Mouse (Mus musculus) intestine, embryonic 14.5 days (tissue): ENCODE data around the gene Parp6. TPM values are rescaled to one million over a fixed set of nuclear protein-coding genes. Genes with fewer than 3 reads are reported as not detected.

Experiments
- ATAC-seq: fragments of 200-750 bp; cut with Nextera tagmentation; replicated peaks from 2 replicates; pipeline ENCODE4 v1.8.0; 2017; ENCODE audit warnings: low read depth, moderate number of reproducible peaks, moderate TSS enrichment, moderate library complexity; ENCODE audit not compliant: low FRiP score, low TSS enrichment
- DNase-seq: peaks from one replicate; pipeline ENCODE4 v3.0.0-alpha.2; 2018; ENCODE audit warnings: low spot score
- H3K27ac ChIP-seq: fragments of 300-500 bp; sonication (generic); 2 replicates; pipeline ENCODE4 v1.5.1; 2014; ENCODE audit warnings: low read depth, mild to moderate bottlenecking, control low read depth
- H3K27me3 ChIP-seq: fragments of 300-500 bp; sonication (generic); replicated peaks from 2 replicates; pipeline ENCODE4 v1.6.1; 2014; ENCODE audit warnings: low read length, control low read depth; ENCODE audit not compliant: control insufficient read depth, insufficient read depth
- H3K36me3 ChIP-seq: fragments of 300-500 bp; sonication (generic); 2 replicates; pipeline ENCODE4 v1.6.1; 2014; ENCODE audit warnings: low read length, control low read depth; ENCODE audit not compliant: control insufficient read depth, insufficient read depth
- H3K4me1 ChIP-seq: fragments of 300-500 bp; sonication (generic); replicated peaks from 2 replicates; pipeline ENCODE4 v1.6.1; 2014; ENCODE audit warnings: low read length, control low read depth, mixed read lengths; ENCODE audit not compliant: control insufficient read depth, insufficient read depth
- H3K4me2 ChIP-seq: fragments of 300-500 bp; sonication (generic); 2 replicates; pipeline ENCODE4 v1.6.1; 2014; ENCODE audit warnings: low read length
- H3K4me3 ChIP-seq: fragments of 300-500 bp; sonication (generic); 2 replicates; pipeline ENCODE4 v1.5.1; 2014; ENCODE audit warnings: low read depth, low read length, control low read depth, mixed read lengths
- H3K9ac ChIP-seq: fragments of 300-500 bp; sonication (generic); 2 replicates; pipeline ENCODE4 v1.6.1; 2014; ENCODE audit warnings: mild to moderate bottlenecking, low read length
- H3K9me3 ChIP-seq: fragments of 300-500 bp; sonication (generic); 2 replicates; pipeline ENCODE4 v1.6.1; 2016; ENCODE audit warnings: low read length, control low read depth; ENCODE audit not compliant: control insufficient read depth
- WGBS: fragments of 180-500 bp; shearing (Covaris S2); extraction: QIAGEN DNeasy Blood & Tissue Kit; methylation state at CpG from one replicate; pipeline ENCODE4 v1.1.7; 2014; 5-methylcytosine and 5-hydroxymethylcytosine counted together
- polyA plus RNA-seq: library from polyadenylated mRNA; unstranded; fragments of >200 nt; fragmentation: Nextera tagmentation; extraction: Ambion mirVana; gene quantifications from 2 replicates; pipeline ENCODE4 v1.2.1, GENCODE M21; 2014

The Parp6 gene
- 35.3 and 36.9 TPM in 2 replicates for polyA plus RNA-seq

GRCm38 (mm10) chr9:59616622-59617306, at the start of gene Parp6:
Parp6 (plus strand) TSS chr9:59617284.
- Histone ChIP-seq H3K4me2 (peak within 1 kb of the TSS; percentile 62), H3K9me3 (no peaks in the 10 kb centered on the region), H3K36me3 (0 out of 2 replicates have a peak, but pooled peaks cover under 1% of the 10 kb centered on the region), H3K27ac (peak within 1 kb of the TSS; percentile 69), H3K27me3 (no peaks in the 10 kb centered on the region), H3K9ac (peak within 1 kb of the TSS; percentile 73), H3K4me3 (peak within 1 kb of the TSS; percentile 68), H3K4me1 (peaks cover 8% of the 10 kb centered on the region; the same call in 1 of the 2 replicates)
- DNase-seq (peak; percentile 96), ATAC-seq (peak; percentile 100)
- under 1% methylated on average over 36 of the region's 36 CpGs for WGBS

GRCm38 (mm10) chr9:59571852-59572251, 45.2 kb upstream of the Parp6 start:
- 79% methylated on average over 2 of the region's 2 CpGs for WGBS
- Histone ChIP-seq H3K36me3 (no peaks in the 10 kb centered on the region), H3K4me3 (no peak overlapping the region), H3K4me2 (no peak overlapping the region), H3K27ac (no peak overlapping the region), H3K9me3 (no peaks in the 10 kb centered on the region), H3K9ac (no peak overlapping the region), H3K27me3 (0 out of 2 replicates have a peak, but pooled peaks cover 4% of the 10 kb centered on the region), H3K4me1 (no peaks in the 10 kb centered on the region)
- DNase-seq: no peak
- no peak for ATAC-seq

GRCm38 (mm10) chr9:59577401-59577800, 39.7 kb upstream of the Parp6 start:
- WGBS: 18% methylated on average over 13 of the region's 13 CpGs
- ATAC-seq (no peak), DNase-seq (no peak)
- no peaks in the 10 kb centered on the region for H3K9me3 ChIP-seq
- H3K9ac ChIP-seq: no peak overlapping the region
- H3K27me3 ChIP-seq: peaks cover 14% of the 10 kb centered on the region; the same call in 1 of the 2 replicates
- H3K27ac ChIP-seq: no peak overlapping the region
- H3K4me1 ChIP-seq: no peaks in the 10 kb centered on the region
- H3K4me3 ChIP-seq: peak overlapping the region; percentile 22
- peak overlapping the region; percentile 52 for H3K4me2 ChIP-seq
- no peaks in the 10 kb centered on the region for H3K36me3 ChIP-seq

- Histone ChIP-seq H3K27ac (no peak within 1 kb of the TSS), H3K4me3 (peak within 1 kb of the TSS; percentile 22), H3K4me2 (peak within 1 kb of the TSS; percentile 52), H3K36me3 (no peaks in the 10 kb centered on the region), H3K27me3 (peaks cover 14% of the 10 kb centered on the region; the same call in 1 of the 2 replicates), H3K9ac (no peak within 1 kb of the TSS), H3K9me3 (no peaks in the 10 kb centered on the region), H3K4me1 (no peaks in the 10 kb centered on the region)
- ATAC-seq: peak; percentile 98
- WGBS: under 1% methylated on average over 59 of the region's 61 CpGs
- peak; percentile 99 for DNase-seq
Observed at GRCm38 (mm10) chr9:59577844-59578504, 39.1 kb upstream of the Parp6 start, which contains the start of gene Celf6. Celf6 (plus strand) TSS chr9:59577917.

GRCm38 (mm10) chr9:59578505-59578867, 38.6 kb upstream of the Parp6 start:
- WGBS: under 1% methylated on average over 19 of the region's 20 CpGs
- peak; percentile 63; the same call in 1 of the 2 replicates for ATAC-seq

GRCm38 (mm10) chr9:59584871-59585308, 32.2 kb upstream of the Parp6 start:
- no peaks in the 10 kb centered on the region for H3K36me3 ChIP-seq
- H3K4me3 ChIP-seq: peak overlapping the region; percentile 26; the same call in 1 of the 2 replicates
- no peaks in the 10 kb centered on the region for H3K9me3 ChIP-seq
- peak overlapping the region; percentile 39 for H3K9ac ChIP-seq
- peak overlapping the region; percentile 58 for H3K4me2 ChIP-seq
- 1% methylated on average over 13 of the region's 13 CpGs for WGBS
- 0 out of 2 replicates have a peak, but pooled peaks cover 2% of the 10 kb centered on the region for H3K27me3 ChIP-seq
- DNase-seq (peak; percentile 85), ATAC-seq (peak; percentile 77; the same call in 1 of the 2 replicates)
- no peaks in the 10 kb centered on the region for H3K4me1 ChIP-seq
- no peak overlapping the region for H3K27ac ChIP-seq

More at GRCm38 (mm10) chr9:59578505-59578867, 38.6 kb upstream of the Parp6 start:
- Histone ChIP-seq H3K27me3 (peaks cover 14% of the 10 kb centered on the region; the same call in 1 of the 2 replicates), H3K4me3 (peak overlapping the region; percentile 22), H3K27ac (no peak overlapping the region), H3K36me3 (no peaks in the 10 kb centered on the region), H3K9ac (no peak overlapping the region), H3K4me1 (no peaks in the 10 kb centered on the region), H3K9me3 (no peaks in the 10 kb centered on the region), H3K4me2 (peak overlapping the region; percentile 52)
- no peak for DNase-seq

- no peaks in the 10 kb centered on the region for H3K36me3 ChIP-seq
- DNase-seq: no peak
- H3K27ac ChIP-seq: no peak overlapping the region
- no peak overlapping the region for H3K4me2 ChIP-seq
- H3K9ac ChIP-seq: no peak overlapping the region
- H3K27me3 ChIP-seq: 0 out of 2 replicates have a peak, but pooled peaks cover 2% of the 10 kb centered on the region
- no peaks in the 10 kb centered on the region for H3K9me3 ChIP-seq
- 61% methylated on average over 5 of the region's 5 CpGs for WGBS
- no peak for ATAC-seq
- no peak overlapping the region for H3K4me3 ChIP-seq
- no peaks in the 10 kb centered on the region for H3K4me1 ChIP-seq
Observed at GRCm38 (mm10) chr9:59588252-59588651, 28.8 kb upstream of the Parp6 start.

GRCm38 (mm10) chr9:59588710-59589671, 28.1 kb upstream of the Parp6 start:
- DNase-seq (no peak), ATAC-seq (no peak)
- Histone ChIP-seq H3K4me1 (no peaks in the 10 kb centered on the region), H3K4me2 (no peak overlapping the region), H3K9me3 (no peaks in the 10 kb centered on the region), H3K9ac (no peak overlapping the region), H3K27ac (no peak overlapping the region), H3K4me3 (no peak overlapping the region), H3K27me3 (0 out of 2 replicates have a peak, but pooled peaks cover 2% of the 10 kb centered on the region), H3K36me3 (no peaks in the 10 kb centered on the region)
- WGBS: 50% methylated on average over 12 of the region's 12 CpGs
